Mouse (Mus musculus) neural tube, embryonic 12.5 days (tissue): Measurements from ENCODE around the gene 4930412O13Rik. TPM values are rescaled to one million over a fixed set of nuclear protein-coding genes. Genes with fewer than 3 reads are reported as not detected.
A peak's percentile ranks its signal among the peaks of the same experiment; 100 is the strongest.

Source experiments
- ATAC-seq: fragments of 200-750 bp; cut with Nextera tagmentation; 2 replicates; pipeline ENCODE4 v1.8.0; 2017; ENCODE audit warnings: low read depth, mild to moderate bottlenecking, moderate TSS enrichment, moderate library complexity; ENCODE audit not compliant: low FRiP score
- H3K27ac ChIP-seq: fragments of 300-500 bp; sonication (generic); 2 replicates; pipeline ENCODE4 v1.5.1; 2016
- H3K27me3 ChIP-seq: fragments of 300-500 bp; sonication (generic); replicated peaks from 2 replicates; pipeline ENCODE4 v1.6.1; 2016; ENCODE audit warnings: mild to moderate bottlenecking
- H3K36me3 ChIP-seq: fragments of 300-500 bp; sonication (generic); 2 replicates; pipeline ENCODE4 v1.6.1; 2016; ENCODE audit warnings: mild to moderate bottlenecking
- H3K4me1 ChIP-seq: fragments of 300-500 bp; sonication (generic); 2 replicates; pipeline ENCODE4 v1.6.1; 2016
- H3K4me2 ChIP-seq: fragments of 300-500 bp; sonication (generic); replicated peaks from 2 replicates; pipeline ENCODE4 v1.6.1; 2016; ENCODE audit warnings: mild to moderate bottlenecking
- H3K4me3 ChIP-seq: fragments of 300-500 bp; sonication (generic); 2 replicates; pipeline ENCODE4 v1.5.1; 2016
- H3K9ac ChIP-seq: fragments of 300-500 bp; sonication (generic); 2 replicates; pipeline ENCODE4 v1.6.1; 2016; ENCODE audit warnings: mild to moderate bottlenecking
- H3K9me3 ChIP-seq: fragments of 300-500 bp; sonication (generic); 2 replicates; pipeline ENCODE4 v1.6.1; 2016; ENCODE audit warnings: mild to moderate bottlenecking
- WGBS: fragments of 180-500 bp; shearing (Covaris S2); methylation state at CpG from one replicate; pipeline ENCODE4 v1.1.7; 2016; 5-methylcytosine and 5-hydroxymethylcytosine counted together
- polyA plus RNA-seq: library from polyadenylated mRNA; unstranded; fragments of >200 nt; fragmentation: Nextera tagmentation; extraction: Ambion mirVana; gene quantifications from 2 replicates; pipeline ENCODE4 v1.2.1, GENCODE M21; 2016

Gene 4930412O13Rik
- polyA plus RNA-seq, 1 experiment from 2014 or later = 0.23 TPM

- ATAC-seq = no peak
- WGBS = under 1% methylated on average over 39 of the region's 39 CpGs
- H3K4me2 ChIP-seq = peak overlapping the region; percentile 56
- no peaks in the 10 kb centered on the region for H3K9me3 ChIP-seq
- 0 out of 2 replicates have a peak overlapping the region, but pooled peaks have one; percentile 8 for H3K4me3 ChIP-seq
- H3K9ac ChIP-seq = no peak overlapping the region
- peaks cover 95% of the 10 kb centered on the region for H3K27me3 ChIP-seq
- H3K27ac ChIP-seq = no peak overlapping the region
- H3K36me3 ChIP-seq = no peaks in the 10 kb centered on the region
- H3K4me1 ChIP-seq = peaks cover 32% of the 10 kb centered on the region
These were observed 1.4 kb downstream of the 4930412O13Rik start for GRCm38 (mm10) chr2:9882371-9882925.

DNA sequence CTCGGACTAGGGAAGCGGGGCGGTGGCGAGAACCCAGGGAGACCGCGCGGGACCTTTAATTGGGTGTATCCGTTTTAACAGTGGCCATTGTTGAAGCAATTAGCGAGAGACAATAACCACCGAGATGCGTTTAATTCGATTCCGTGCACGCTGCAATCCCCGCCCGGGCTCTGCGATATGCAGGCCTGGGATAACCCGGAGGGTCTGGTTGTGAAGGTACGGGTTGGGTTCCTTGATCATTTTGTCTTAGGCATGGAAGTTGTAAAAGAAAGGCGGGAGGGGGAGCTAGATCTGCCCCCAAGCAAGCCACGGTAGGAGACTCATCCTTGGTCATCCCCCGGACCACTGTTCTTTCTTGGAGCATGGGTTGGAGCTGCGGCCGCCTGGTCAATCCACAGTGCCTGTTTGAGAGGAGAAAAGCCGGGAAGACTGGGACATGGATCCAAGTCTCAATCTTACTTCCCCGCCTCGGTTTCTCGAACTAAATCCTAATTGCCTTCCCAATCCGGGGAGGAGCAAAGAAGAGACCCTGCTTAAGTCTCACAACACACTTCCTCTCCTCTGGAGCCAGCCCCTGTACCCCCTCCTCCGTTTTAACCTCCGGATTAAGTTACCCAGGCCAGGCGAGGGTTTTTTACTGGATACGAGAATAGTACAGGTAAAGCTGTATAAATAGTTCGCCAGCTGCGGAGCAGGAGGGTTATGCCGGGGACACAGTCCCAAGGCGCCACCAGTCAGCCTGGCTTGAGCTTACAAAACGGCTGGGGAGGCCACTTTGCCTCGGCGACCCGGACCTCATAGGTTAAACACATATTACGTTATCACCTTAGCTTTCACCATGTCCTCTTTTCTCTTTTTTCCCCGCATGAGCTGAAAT lies 2.1 kb downstream of the 4930412O13Rik start:
- Histone ChIP-seq H3K27me3 (peaks cover 96% of the 10 kb centered on the region), H3K4me2 (peak overlapping the region; percentile 56), H3K9ac (no peak overlapping the region), H3K36me3 (no peaks in the 10 kb centered on the region), H3K4me1 (peaks cover 31% of the 10 kb centered on the region), H3K27ac (no peak overlapping the region), H3K9me3 (no peaks in the 10 kb centered on the region), H3K4me3 (0 out of 2 replicates have a peak overlapping the region, but pooled peaks have one; percentile 3)
- ATAC-seq = no peak
- under 1% methylated on average over 43 of the region's 43 CpGs for WGBS

DNA sequence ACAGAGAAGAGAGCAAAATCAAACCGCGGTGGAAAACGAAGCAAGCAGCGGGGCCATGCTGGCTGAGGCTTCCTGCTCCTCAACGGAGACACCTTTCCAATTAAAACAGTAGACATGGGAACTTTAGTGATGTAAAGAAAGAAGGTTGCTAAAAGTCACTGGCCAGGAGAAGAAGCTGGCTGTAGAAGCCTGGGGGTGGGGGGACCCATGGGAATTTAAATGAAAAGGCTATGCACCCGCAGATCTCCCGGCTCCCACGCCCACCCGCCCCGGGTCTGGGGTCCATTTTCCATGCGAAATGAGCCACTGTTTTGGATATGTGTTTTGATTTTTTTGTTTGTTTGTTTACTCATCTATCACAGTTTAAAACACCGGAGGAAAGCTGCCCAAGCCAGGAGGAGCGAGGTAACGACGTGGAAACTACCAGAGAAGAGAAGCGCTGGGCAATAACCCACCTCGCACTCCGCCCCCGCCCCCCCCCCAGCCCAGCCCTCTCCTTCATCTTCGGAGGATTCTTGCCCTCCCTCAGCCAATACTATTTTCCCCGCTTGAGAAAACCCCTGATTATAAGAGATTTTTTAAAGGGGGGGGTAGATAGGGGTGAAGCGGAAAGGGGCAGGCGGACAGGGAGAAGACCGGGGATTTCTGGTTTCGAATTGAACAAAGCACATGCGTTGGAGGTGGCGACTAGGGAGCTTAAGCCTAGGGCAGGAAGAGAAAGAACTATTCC lies 2.9 kb downstream of the 4930412O13Rik start:
- ATAC-seq = no peak
- Histone ChIP-seq H3K9ac (no peak overlapping the region), H3K4me2 (0 out of 2 replicates have a peak overlapping the region, but pooled peaks have one; percentile 56), H3K27ac (no peak overlapping the region), H3K27me3 (peaks cover 99% of the 10 kb centered on the region), H3K36me3 (no peaks in the 10 kb centered on the region), H3K4me3 (no peak overlapping the region), H3K9me3 (no peaks in the 10 kb centered on the region), H3K4me1 (peaks cover 25% of the 10 kb centered on the region)
- under 1% methylated on average over 27 of the region's 27 CpGs for WGBS

- 2% methylated on average over 15 of the region's 15 CpGs for WGBS
- no peak overlapping the region for H3K27ac ChIP-seq
- peaks cover 99% of the 10 kb centered on the region for H3K27me3 ChIP-seq
- H3K9ac ChIP-seq = no peak overlapping the region
- H3K4me1 ChIP-seq = peaks cover 24% of the 10 kb centered on the region
- H3K9me3 ChIP-seq = no peaks in the 10 kb centered on the region
- ATAC-seq = no peak
- H3K36me3 ChIP-seq = no peaks in the 10 kb centered on the region
- H3K4me2 ChIP-seq = no peak overlapping the region
- no peak overlapping the region for H3K4me3 ChIP-seq
These were observed 3.6 kb downstream of the 4930412O13Rik start for GRCm38 (mm10) chr2:9884533-9885216.

DNA sequence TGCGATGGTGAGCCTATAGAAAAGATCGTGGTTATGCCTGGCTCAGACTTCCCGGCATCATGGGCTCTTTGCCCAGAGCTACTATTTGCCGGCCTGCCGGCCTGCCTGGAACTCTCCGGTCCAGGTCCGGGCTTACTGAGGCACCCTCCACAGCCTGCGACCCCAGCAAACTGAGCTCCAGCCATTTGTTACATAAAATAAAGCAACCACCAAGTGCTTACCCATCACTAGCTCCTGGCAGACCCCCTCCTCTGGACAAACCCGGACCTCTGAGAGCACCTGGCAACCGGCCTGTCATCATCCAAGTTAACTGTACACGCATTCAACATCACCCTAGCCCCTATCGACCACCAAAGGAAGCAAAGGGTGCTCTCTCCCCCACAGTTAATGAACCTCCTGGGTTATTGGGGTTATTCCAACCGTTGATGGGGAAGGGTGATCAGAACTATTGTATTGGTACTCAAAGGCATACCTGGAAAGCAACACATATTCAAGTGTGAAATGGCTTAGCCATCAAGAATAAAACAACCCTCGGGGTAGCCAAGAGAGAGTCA lies 4.2 kb downstream of the 4930412O13Rik start:
- H3K4me1 ChIP-seq = peaks cover 24% of the 10 kb centered on the region
- H3K4me3 ChIP-seq = no peak overlapping the region
- peaks cover 99% of the 10 kb centered on the region for H3K27me3 ChIP-seq
- no peak overlapping the region for H3K4me2 ChIP-seq
- WGBS = under 1% methylated on average over 14 of the region's 14 CpGs
- H3K9me3 ChIP-seq = no peaks in the 10 kb centered on the region
- no peaks in the 10 kb centered on the region for H3K36me3 ChIP-seq
- H3K27ac ChIP-seq = no peak overlapping the region
- no peak overlapping the region for H3K9ac ChIP-seq
- ATAC-seq = no peak

DNA sequence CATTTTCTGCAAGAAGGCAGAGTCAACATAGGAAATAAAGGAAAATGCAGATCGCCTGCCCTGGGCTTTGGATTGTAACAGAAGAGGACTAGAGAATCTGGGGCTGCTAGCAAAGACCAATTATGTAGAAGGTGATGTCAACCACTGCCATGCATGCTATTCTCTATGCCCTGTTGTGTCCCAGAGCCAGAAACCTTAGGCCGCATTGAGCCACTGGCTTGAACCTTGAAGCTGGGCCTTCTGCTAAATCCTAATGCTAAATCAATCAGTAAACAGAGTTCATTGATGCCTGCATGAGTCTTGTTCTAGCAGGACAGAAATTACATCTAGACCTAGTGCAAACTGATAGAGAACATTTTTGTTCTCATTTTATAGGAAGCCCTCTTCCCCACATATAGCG lies 5.0 kb downstream of the 4930412O13Rik start:
- no peak for ATAC-seq
- H3K27ac ChIP-seq = no peak overlapping the region
- no peaks in the 10 kb centered on the region for H3K36me3 ChIP-seq
- H3K9ac ChIP-seq = no peak overlapping the region
- H3K4me2 ChIP-seq = no peak overlapping the region
- peaks cover 20% of the 10 kb centered on the region for H3K4me1 ChIP-seq
- H3K9me3 ChIP-seq = no peaks in the 10 kb centered on the region
- 6% methylated on average over 3 of the region's 3 CpGs for WGBS
- peaks cover 99% of the 10 kb centered on the region for H3K27me3 ChIP-seq
- H3K4me3 ChIP-seq = no peak overlapping the region

GRCm38 (mm10) chr2:9886921-9887610 lies 6.0 kb downstream of the 4930412O13Rik start:
- H3K9ac ChIP-seq = no peak overlapping the region
- H3K27ac ChIP-seq = no peak overlapping the region
- no peak overlapping the region for H3K4me2 ChIP-seq
- peaks cover 95% of the 10 kb centered on the region for H3K27me3 ChIP-seq
- H3K4me3 ChIP-seq = no peak overlapping the region
- ATAC-seq = no peak
- H3K4me1 ChIP-seq = peaks cover 12% of the 10 kb centered on the region; the same call in 1 of the 2 replicates
- no peaks in the 10 kb centered on the region for H3K36me3 ChIP-seq
- 2% methylated on average over 7 of the region's 7 CpGs for WGBS
- H3K9me3 ChIP-seq = no peaks in the 10 kb centered on the region

GRCm38 (mm10) chr2:9887636-9888035 lies 6.6 kb downstream of the 4930412O13Rik start:
- 2% methylated on average over 7 of the region's 7 CpGs for WGBS
- ATAC-seq = no peak
- no peaks in the 10 kb centered on the region for H3K9me3 ChIP-seq
- H3K4me1 ChIP-seq = peaks cover 9% of the 10 kb centered on the region; the same call in 1 of the 2 replicates
- H3K36me3 ChIP-seq = no peaks in the 10 kb centered on the region
- no peak overlapping the region for H3K4me3 ChIP-seq
- no peak overlapping the region for H3K9ac ChIP-seq
- no peak overlapping the region for H3K4me2 ChIP-seq
- peaks cover 95% of the 10 kb centered on the region for H3K27me3 ChIP-seq
- H3K27ac ChIP-seq = no peak overlapping the region

GRCm38 (mm10) chr2:9888913-9889650 lies 8.0 kb downstream of the 4930412O13Rik start, which contains the start of gene 9230102O04Rik:
Gene 9230102O04Rik, minus strand, starts transcription at chr2:9889540.
- ATAC-seq = peak; percentile 64; the same call in 1 of the 2 replicates
- no peak within 1 kb of the TSS for H3K9ac ChIP-seq
- H3K27ac ChIP-seq = no peak within 1 kb of the TSS
- under 1% methylated on average over 30 of the region's 30 CpGs for WGBS
- H3K9me3 ChIP-seq = no peaks in the 10 kb centered on the region
- no peaks in the 10 kb centered on the region for H3K36me3 ChIP-seq
- peak within 1 kb of the TSS; percentile 33 for H3K4me2 ChIP-seq
- H3K4me3 ChIP-seq = no peak within 1 kb of the TSS
- H3K27me3 ChIP-seq = peaks cover 96% of the 10 kb centered on the region
- H3K4me1 ChIP-seq = peaks cover 4% of the 10 kb centered on the region; the same call in 1 of the 2 replicates

GRCm38 (mm10) chr2:9889651-9890183 lies 8.7 kb downstream of the 4930412O13Rik start, which contains the start of gene Gata3:
Gene Gata3, minus strand, starts transcription at chr2:9890034.
- Histone ChIP-seq H3K9ac (no peak within 1 kb of the TSS), H3K4me1 (peaks cover 4% of the 10 kb centered on the region; the same call in 1 of the 2 replicates), H3K4me3 (no peak within 1 kb of the TSS), H3K4me2 (peak within 1 kb of the TSS; percentile 33), H3K36me3 (no peaks in the 10 kb centered on the region), H3K27me3 (peaks cover 96% of the 10 kb centered on the region), H3K9me3 (no peaks in the 10 kb centered on the region), H3K27ac (no peak within 1 kb of the TSS)
- under 1% methylated on average over 23 of the region's 23 CpGs for WGBS
- ATAC-seq = no peak
